Mouse (Mus musculus): Measurements from ENCODE around the gene Emcn. TPM values are rescaled to one million over a fixed set of nuclear protein-coding genes. Genes with fewer than 3 reads are reported as not detected.

Gene Emcn
- polyA plus RNA-seq, 1 experiment from 2014 or later = 2.8 TPM

DNA sequence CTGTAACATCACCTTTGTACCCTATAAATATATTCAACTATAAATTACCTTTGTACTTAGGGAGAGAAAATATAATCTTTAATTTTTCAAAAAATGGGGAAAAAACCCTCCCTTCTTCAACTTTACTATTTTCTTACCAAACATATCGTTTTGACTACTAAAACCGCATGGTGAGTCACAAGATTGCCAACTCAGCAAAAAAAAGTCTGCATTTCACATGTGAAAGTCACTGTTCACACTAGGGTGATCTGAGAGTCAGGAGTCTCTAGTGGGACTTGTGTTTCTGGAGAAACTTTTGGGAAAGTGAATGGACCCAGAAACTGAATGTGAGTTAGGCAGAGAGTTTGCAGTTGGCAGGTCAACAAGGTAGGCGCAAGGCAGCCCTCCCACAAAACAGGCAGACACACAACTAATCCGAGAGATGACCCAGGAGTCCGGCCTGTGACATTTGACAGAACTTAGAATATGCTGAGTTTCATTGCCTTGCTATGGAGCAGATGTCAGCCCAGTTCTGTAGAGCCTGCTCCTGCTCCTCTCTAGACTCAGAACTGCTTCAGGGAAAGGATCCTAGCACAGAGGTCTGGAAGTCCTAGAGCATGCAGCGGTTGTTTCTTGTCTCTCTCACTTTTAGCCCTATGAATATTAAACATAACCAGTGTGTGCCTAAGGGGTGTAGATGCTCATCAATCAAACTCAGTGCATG, 26.4 kb downstream of the Emcn start:
- H3K27ac ChIP-seq (ENCODE audit: low read length) = no peak overlapping the region
- 64% methylated on average over 6 of the region's 6 CpGs for WGBS (ENCODE audit: insufficient replicate concordance)
- no peaks in the 10 kb centered on the region for H3K4me1 ChIP-seq (ENCODE audit: control insufficient read depth, low read depth, low read length)
- no peaks in the 10 kb centered on the region for H3K27me3 ChIP-seq (ENCODE audit: control insufficient read depth, insufficient read depth, low read depth, low read length)
- no peak overlapping the region for H3K4me3 ChIP-seq (ENCODE audit: low read depth, low read length)
- no peak for ATAC-seq (ENCODE audit: low read depth)
- H3K36me3 ChIP-seq (ENCODE audit: control insufficient read depth, insufficient read depth) = no peaks in the 10 kb centered on the region
- no peaks in the 10 kb centered on the region for H3K9me3 ChIP-seq (replicated peaks; ENCODE audit: control insufficient read depth, low read length)
- no peak overlapping the region for H3K9ac ChIP-seq (ENCODE audit: low read depth, low read length)
- no peak overlapping the region for H3K4me2 ChIP-seq (ENCODE audit: low read depth, low read length)

GRCm38 (mm10) chr3:137367826-137368325, 27.0 kb downstream of the Emcn start:
- ATAC-seq (ENCODE audit: low read depth) = no peak
- Histone ChIP-seq H3K36me3 (ENCODE audit: control insufficient read depth, insufficient read depth) (no peaks in the 10 kb centered on the region), H3K4me3 (ENCODE audit: low read depth, low read length) (no peak overlapping the region), H3K4me1 (ENCODE audit: control insufficient read depth, low read depth, low read length) (no peaks in the 10 kb centered on the region), H3K9me3 (replicated peaks; ENCODE audit: control insufficient read depth, low read length) (no peaks in the 10 kb centered on the region), H3K27me3 (ENCODE audit: control insufficient read depth, insufficient read depth, low read depth, low read length) (no peaks in the 10 kb centered on the region), H3K27ac (ENCODE audit: low read length) (no peak overlapping the region), H3K9ac (ENCODE audit: low read depth, low read length) (no peak overlapping the region), H3K4me2 (ENCODE audit: low read depth, low read length) (no peak overlapping the region)
- WGBS (ENCODE audit: insufficient replicate concordance) = 58% methylated on average over 3 of the region's 3 CpGs

- Histone ChIP-seq H3K36me3 (ENCODE audit: control insufficient read depth, insufficient read depth) (no peaks in the 10 kb centered on the region), H3K9me3 (replicated peaks; ENCODE audit: control insufficient read depth, low read length) (no peaks in the 10 kb centered on the region), H3K9ac (ENCODE audit: low read depth, low read length) (no peak overlapping the region), H3K27ac (ENCODE audit: low read length) (no peak overlapping the region), H3K4me3 (ENCODE audit: low read depth, low read length) (no peak overlapping the region), H3K4me1 (ENCODE audit: control insufficient read depth, low read depth, low read length) (no peaks in the 10 kb centered on the region), H3K4me2 (ENCODE audit: low read depth, low read length) (no peak overlapping the region), H3K27me3 (ENCODE audit: control insufficient read depth, insufficient read depth, low read depth, low read length) (no peaks in the 10 kb centered on the region)
- no peak for ATAC-seq (ENCODE audit: low read depth)
- 71% methylated on average over 4 of the region's 4 CpGs for WGBS (ENCODE audit: insufficient replicate concordance)
These were observed 32.0 kb downstream of the Emcn start for GRCm38 (mm10) chr3:137372854-137373253.

DNA sequence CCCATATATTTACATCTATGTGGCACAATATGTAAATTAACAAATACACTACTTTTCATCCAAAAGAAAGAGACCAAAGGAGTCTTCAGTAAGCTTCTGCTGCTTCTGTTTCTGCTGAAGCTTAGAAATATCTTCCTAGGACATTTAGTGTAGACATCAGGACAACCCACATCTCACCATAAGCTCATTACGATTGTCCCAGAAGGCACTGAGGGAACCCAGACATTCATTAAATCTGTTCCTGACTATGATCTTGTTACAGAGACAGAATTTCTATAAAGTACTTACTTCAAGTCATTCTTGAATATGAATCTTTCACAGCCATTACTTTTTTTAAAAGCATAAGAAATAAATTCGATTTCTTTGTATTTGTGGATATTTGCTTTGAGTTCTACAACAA, 41.4 kb downstream of the Emcn start:
- Histone ChIP-seq H3K27me3 (ENCODE audit: control insufficient read depth, insufficient read depth, low read depth, low read length) (no peaks in the 10 kb centered on the region), H3K4me2 (ENCODE audit: low read depth, low read length) (no peak overlapping the region), H3K4me3 (ENCODE audit: low read depth, low read length) (no peak overlapping the region), H3K9me3 (replicated peaks; ENCODE audit: control insufficient read depth, low read length) (no peaks in the 10 kb centered on the region), H3K9ac (ENCODE audit: low read depth, low read length) (no peak overlapping the region), H3K27ac (ENCODE audit: low read length) (no peak overlapping the region), H3K4me1 (ENCODE audit: control insufficient read depth, low read depth, low read length) (no peaks in the 10 kb centered on the region), H3K36me3 (ENCODE audit: control insufficient read depth, insufficient read depth) (no peaks in the 10 kb centered on the region)
- ATAC-seq (ENCODE audit: low read depth) = no peak
- 59% methylated on average over 2 of the region's 2 CpGs for WGBS (ENCODE audit: insufficient replicate concordance)

DNA sequence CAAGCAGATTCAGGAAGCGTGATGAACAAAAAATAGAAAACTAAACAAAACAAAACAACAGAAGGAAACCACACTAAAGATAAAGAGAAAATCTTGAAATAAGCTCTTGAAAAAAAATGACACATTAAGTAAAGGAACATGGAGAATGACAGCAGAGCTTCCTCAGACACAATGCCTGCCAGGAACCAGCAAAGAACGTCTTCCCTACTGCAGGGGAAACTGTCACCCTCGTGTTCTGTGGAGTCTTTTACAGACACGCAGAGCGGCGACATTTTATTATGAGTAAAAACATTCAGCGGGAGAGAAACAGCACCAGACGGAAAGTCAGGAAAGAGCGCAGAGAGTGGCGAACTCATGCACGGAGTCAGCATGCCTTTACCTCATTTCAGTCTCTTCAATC, 54.7 kb downstream of the Emcn start:
- no peak overlapping the region for H3K4me3 ChIP-seq (ENCODE audit: low read depth, low read length)
- no peaks in the 10 kb centered on the region for H3K27me3 ChIP-seq (ENCODE audit: control insufficient read depth, insufficient read depth, low read depth, low read length)
- 55% methylated on average over 11 of the region's 11 CpGs for WGBS (ENCODE audit: insufficient replicate concordance)
- no peak for ATAC-seq (ENCODE audit: low read depth)
- no peak overlapping the region for H3K4me2 ChIP-seq (ENCODE audit: low read depth, low read length)
- H3K9ac ChIP-seq (ENCODE audit: low read depth, low read length) = no peak overlapping the region
- no peaks in the 10 kb centered on the region for H3K9me3 ChIP-seq (replicated peaks; ENCODE audit: control insufficient read depth, low read length)
- no peaks in the 10 kb centered on the region for H3K4me1 ChIP-seq (ENCODE audit: control insufficient read depth, low read depth, low read length)
- no peak overlapping the region for H3K27ac ChIP-seq (ENCODE audit: low read length)
- H3K36me3 ChIP-seq (ENCODE audit: control insufficient read depth, insufficient read depth) = no peaks in the 10 kb centered on the region

DNA sequence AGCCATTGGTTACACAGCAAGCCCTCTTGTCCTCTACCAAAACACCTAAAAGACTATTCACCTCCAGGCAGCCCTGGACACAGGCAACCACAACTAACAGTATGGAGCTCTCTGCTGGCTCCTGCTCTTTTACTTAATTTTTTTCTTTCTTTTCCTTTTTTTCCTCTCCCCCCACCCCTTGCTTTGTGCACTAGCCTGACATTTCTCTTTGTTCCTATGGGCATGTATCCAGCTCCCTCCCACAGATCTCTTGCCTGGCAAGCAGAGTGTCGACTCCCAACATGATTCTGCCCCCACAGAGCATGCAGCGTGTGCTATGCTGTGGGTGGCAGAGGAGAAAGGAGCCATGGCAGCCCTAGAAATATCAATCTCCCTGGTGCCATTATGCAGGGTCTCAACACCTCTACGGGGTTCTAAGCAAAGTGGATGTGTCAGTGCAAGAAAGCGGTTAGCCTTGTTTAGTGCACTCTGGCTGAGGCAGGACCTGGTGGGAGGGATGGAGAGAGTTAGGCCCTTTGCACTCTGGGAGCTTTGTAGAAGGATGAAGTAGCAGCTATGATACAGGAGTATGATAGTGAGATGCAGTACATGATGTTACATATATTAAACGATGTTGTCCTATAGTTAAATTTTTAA, 74.7 kb downstream of the Emcn start:
- Histone ChIP-seq H3K4me1 (ENCODE audit: control insufficient read depth, low read depth, low read length) (no peaks in the 10 kb centered on the region), H3K4me3 (ENCODE audit: low read depth, low read length) (no peak overlapping the region), H3K27me3 (ENCODE audit: control insufficient read depth, insufficient read depth, low read depth, low read length) (no peaks in the 10 kb centered on the region), H3K27ac (ENCODE audit: low read length) (no peak overlapping the region), H3K36me3 (ENCODE audit: control insufficient read depth, insufficient read depth) (no peaks in the 10 kb centered on the region), H3K9me3 (replicated peaks; ENCODE audit: control insufficient read depth, low read length) (no peaks in the 10 kb centered on the region), H3K9ac (ENCODE audit: low read depth, low read length) (no peak overlapping the region), H3K4me2 (ENCODE audit: low read depth, low read length) (no peak overlapping the region)
- ATAC-seq (ENCODE audit: low read depth) = no peak
- WGBS (ENCODE audit: insufficient replicate concordance) = 64% methylated on average over 5 of the region's 5 CpGs

- Histone ChIP-seq H3K27me3 (ENCODE audit: control insufficient read depth, insufficient read depth, low read depth, low read length) (no peaks in the 10 kb centered on the region), H3K27ac (ENCODE audit: low read length) (no peak overlapping the region), H3K4me1 (ENCODE audit: control insufficient read depth, low read depth, low read length) (no peaks in the 10 kb centered on the region), H3K36me3 (ENCODE audit: control insufficient read depth, insufficient read depth) (no peaks in the 10 kb centered on the region), H3K4me3 (ENCODE audit: low read depth, low read length) (no peak overlapping the region), H3K4me2 (ENCODE audit: low read depth, low read length) (no peak overlapping the region), H3K9me3 (replicated peaks; ENCODE audit: control insufficient read depth, low read length) (no peaks in the 10 kb centered on the region), H3K9ac (ENCODE audit: low read depth, low read length) (no peak overlapping the region)
- 49% methylated on average over 4 of the region's 4 CpGs for WGBS (ENCODE audit: insufficient replicate concordance)
- ATAC-seq (ENCODE audit: low read depth) = no peak
These were observed 77.8 kb downstream of the Emcn start for GRCm38 (mm10) chr3:137418636-137419035.

DNA sequence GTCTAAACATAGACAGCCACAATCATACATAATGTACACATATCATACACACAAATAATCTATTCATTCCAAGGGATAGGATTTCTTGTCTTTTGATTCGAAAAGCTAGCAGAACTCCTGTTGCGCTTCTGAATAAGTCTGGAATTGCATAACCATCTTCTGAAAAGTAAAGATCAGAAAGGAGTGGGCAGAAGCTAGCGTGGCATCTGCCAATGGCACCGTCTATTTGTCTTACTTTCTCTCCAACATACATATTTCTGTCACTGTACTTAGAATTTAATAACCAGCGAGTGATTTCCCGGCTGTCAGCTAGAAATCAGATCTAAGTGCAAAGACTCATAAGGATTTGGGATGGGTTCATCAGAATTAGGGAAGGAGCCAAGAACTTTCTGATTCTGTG, 88.6 kb downstream of the Emcn start:
- Histone ChIP-seq H3K27me3 (ENCODE audit: control insufficient read depth, insufficient read depth, low read depth, low read length) (no peaks in the 10 kb centered on the region), H3K36me3 (ENCODE audit: control insufficient read depth, insufficient read depth) (no peaks in the 10 kb centered on the region), H3K4me3 (ENCODE audit: low read depth, low read length) (no peak overlapping the region), H3K4me2 (ENCODE audit: low read depth, low read length) (no peak overlapping the region), H3K27ac (ENCODE audit: low read length) (no peak overlapping the region), H3K9me3 (replicated peaks; ENCODE audit: control insufficient read depth, low read length) (no peaks in the 10 kb centered on the region), H3K4me1 (ENCODE audit: control insufficient read depth, low read depth, low read length) (no peaks in the 10 kb centered on the region), H3K9ac (ENCODE audit: low read depth, low read length) (no peak overlapping the region)
- ATAC-seq (ENCODE audit: low read depth) = no peak
- WGBS (ENCODE audit: insufficient replicate concordance) = 71% methylated on average over 6 of the region's 6 CpGs

- Histone ChIP-seq H3K27ac (ENCODE audit: low read length) (no peak overlapping the region), H3K9me3 (replicated peaks; ENCODE audit: control insufficient read depth, low read length) (no peaks in the 10 kb centered on the region), H3K4me2 (ENCODE audit: low read depth, low read length) (no peak overlapping the region), H3K9ac (ENCODE audit: low read depth, low read length) (no peak overlapping the region), H3K4me3 (ENCODE audit: low read depth, low read length) (no peak overlapping the region), H3K27me3 (ENCODE audit: control insufficient read depth, insufficient read depth, low read depth, low read length) (no peaks in the 10 kb centered on the region), H3K4me1 (ENCODE audit: control insufficient read depth, low read depth, low read length) (no peaks in the 10 kb centered on the region), H3K36me3 (ENCODE audit: control insufficient read depth, insufficient read depth) (no peaks in the 10 kb centered on the region)
- WGBS (ENCODE audit: insufficient replicate concordance) = 46% methylated on average over 4 of the region's 4 CpGs
- ATAC-seq (ENCODE audit: low read depth) = no peak
These were observed 124.2 kb downstream of the Emcn start for GRCm38 (mm10) chr3:137464902-137465629.

Data from liver, embryonic 16.5 days (tissue).